Mouse (Mus musculus) testis, adult 2 months (tissue): Measurements from ENCODE around the gene Zfp46.

Experiments
- CTCF ChIP-seq: fragments of 200-500 bp; IDR thresholded peaks from 2 replicates; pipeline ENCODE4 v1.5.1; 2012; ENCODE audit warnings: low read depth, mild to moderate bottlenecking, inconsistent platforms, low read length, moderate library complexity; ENCODE audit not compliant: control insufficient read depth, insufficient read depth, insufficient replicate concordance
- POLR2A ChIP-seq: fragments of 200-500 bp; IDR thresholded peaks from 2 replicates; pipeline ENCODE4 v1.6.1; 2012; ENCODE audit warnings: low read depth, mild to moderate bottlenecking, inconsistent platforms, low read length, moderate library complexity; ENCODE audit not compliant: control insufficient read depth

DNA sequence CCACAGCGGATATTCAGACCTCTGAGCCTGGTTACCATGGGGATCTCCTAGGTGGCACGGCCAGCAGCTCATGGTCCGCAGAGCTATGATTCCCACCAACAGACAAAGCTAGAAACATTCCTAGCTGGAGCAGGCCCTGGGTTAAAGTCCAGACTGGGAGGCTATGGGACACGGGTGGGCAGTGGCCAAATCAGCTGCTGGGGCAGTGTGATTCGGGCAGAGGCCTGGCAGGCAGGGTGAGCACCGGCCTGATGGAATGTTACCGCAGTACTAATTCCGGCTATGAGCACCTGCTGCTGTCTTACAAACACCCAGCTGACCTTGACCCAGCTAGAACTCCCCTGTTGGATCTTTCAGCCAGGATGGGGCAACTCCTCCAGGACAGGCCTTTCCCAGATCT lies 13.8 kb upstream of the Zfp46 start:
- TF ChIP-seq POLR2A (no peak), CTCF (0 out of 2 replicates have a peak, but pooled peaks have one; percentile 6)
